Mouse (Mus musculus): ENCODE data around the gene Ctnna2. TPM values are rescaled to one million over a fixed set of nuclear protein-coding genes. Genes with fewer than 3 reads are reported as not detected.

Ctnna2 gene
- total and polyA plus RNA-seq, 2 experiments: not detected

DNA sequence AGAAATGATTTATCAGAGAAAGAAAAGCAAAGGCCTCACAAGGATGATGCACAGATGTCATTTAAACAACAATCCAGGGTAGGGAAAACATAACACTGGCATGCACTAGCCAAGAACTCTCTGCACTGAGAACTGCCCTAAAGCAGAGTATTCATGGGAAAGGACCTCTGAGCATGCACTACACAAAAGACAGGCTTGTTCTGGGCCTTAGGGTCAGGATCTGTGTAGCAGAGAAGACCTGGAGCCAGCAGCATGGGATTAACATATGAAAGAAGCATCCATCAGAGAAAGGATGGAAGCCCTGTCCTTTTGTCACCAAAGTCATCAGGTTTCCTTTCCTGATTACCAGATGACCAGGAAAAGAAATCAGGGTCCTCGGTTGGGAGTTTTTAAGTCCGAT, 780.1 kb downstream of the Ctnna2 start:
- DNase-seq (ENCODE audit: extremely low read depth, low read depth, low spot score): no peak
- TF ChIP-seq POLR2A (IDR thresholded peaks at IDR 0.05; ENCODE audit: extremely low read depth, insufficient read depth, low read length) (no peak), CTCF (IDR thresholded peaks at IDR 0.05; ENCODE audit: low read depth, low read length) (no peak)
- WGBS: 86% methylated on average over 2 of the region's 2 CpGs

DNA sequence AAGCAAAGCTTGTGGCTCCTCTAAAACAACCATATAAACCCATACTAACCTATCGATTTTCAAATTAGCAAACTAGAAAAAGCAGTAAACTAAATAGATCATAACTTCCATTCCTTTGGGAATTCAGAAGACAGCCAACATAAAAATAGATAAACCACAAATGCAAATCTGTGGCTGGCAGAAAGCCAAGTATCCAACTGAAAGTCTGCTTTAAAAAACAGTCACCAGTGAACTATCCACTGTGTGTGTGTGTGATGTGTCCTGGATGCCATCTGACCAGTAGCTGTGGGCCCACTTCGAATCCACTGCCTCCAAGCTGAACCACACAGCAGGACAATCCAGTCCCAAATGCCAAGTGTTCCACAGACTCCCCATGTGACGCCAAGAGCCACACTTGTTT, 782.8 kb downstream of the Ctnna2 start:
- H3K4me1 ChIP-seq (ENCODE audit: control insufficient read depth, insufficient read depth, low read length): no peaks in the 10 kb centered on the region
- H3K27ac ChIP-seq (replicated peaks; ENCODE audit: insufficient read depth, low read depth, low read length): no peak overlapping the region
- H3K9ac ChIP-seq (ENCODE audit: low read depth, low read length): no peak overlapping the region
- TF ChIP-seq CTCF (IDR thresholded peaks at IDR 0.05; ENCODE audit: low read depth, low read length) (no peak), POLR2A (IDR thresholded peaks at IDR 0.05; ENCODE audit: extremely low read depth, insufficient read depth, low read length) (no peak)
- no peaks in the 10 kb centered on the region for H3K27me3 ChIP-seq (ENCODE audit: control insufficient read depth, insufficient read depth, low read length)
- WGBS: 86% methylated on average over 3 of the region's 3 CpGs
- no peak for DNase-seq (ENCODE audit: extremely low read depth, low read depth, low spot score)
- no peaks in the 10 kb centered on the region for H3K79me2 ChIP-seq (ENCODE audit: control insufficient read depth, insufficient read depth, low read length)
- H3K4me3 ChIP-seq (ENCODE audit: insufficient read depth, low read depth, low read length): no peak overlapping the region
- no peaks in the 10 kb centered on the region for H3K36me3 ChIP-seq (ENCODE audit: control insufficient read depth, insufficient read depth, low read length)

More for the DNA sequence above, 780.1 kb downstream of the Ctnna2 start:
- no peak overlapping the region for H3K27ac ChIP-seq (replicated peaks; ENCODE audit: insufficient read depth, low read depth, low read length)
- no peaks in the 10 kb centered on the region for H3K79me2 ChIP-seq (ENCODE audit: control insufficient read depth, insufficient read depth, low read length)
- H3K4me1 ChIP-seq (ENCODE audit: control insufficient read depth, insufficient read depth, low read length): no peaks in the 10 kb centered on the region
- no peak overlapping the region for H3K4me3 ChIP-seq (ENCODE audit: insufficient read depth, low read depth, low read length)
- H3K36me3 ChIP-seq (ENCODE audit: control insufficient read depth, insufficient read depth, low read length): no peaks in the 10 kb centered on the region
- H3K9ac ChIP-seq (ENCODE audit: low read depth, low read length): no peak overlapping the region
- H3K27me3 ChIP-seq (ENCODE audit: control insufficient read depth, insufficient read depth, low read length): no peaks in the 10 kb centered on the region

DNA sequence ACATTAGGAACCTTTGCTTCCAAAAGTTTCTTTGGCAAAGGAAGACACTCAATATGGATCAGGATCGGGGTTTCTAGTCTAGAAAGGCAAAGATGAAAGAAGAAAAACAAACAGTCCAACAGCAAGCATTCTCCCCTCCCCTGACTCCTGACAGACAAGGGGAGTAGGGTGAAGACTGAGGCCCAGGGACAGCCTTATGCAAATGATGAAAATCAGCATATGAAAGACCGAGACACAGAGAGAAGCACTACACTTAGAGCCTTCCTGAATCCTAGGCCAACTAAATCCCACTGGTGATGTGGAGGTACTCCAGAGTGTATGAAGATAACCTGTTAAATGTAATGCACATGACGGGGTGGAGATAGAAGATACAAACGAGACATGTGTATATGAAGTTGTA, 787.9 kb downstream of the Ctnna2 start:
- H3K4me1 ChIP-seq (ENCODE audit: control insufficient read depth, insufficient read depth, low read length): no peaks in the 10 kb centered on the region
- TF ChIP-seq POLR2A (IDR thresholded peaks at IDR 0.05; ENCODE audit: extremely low read depth, insufficient read depth, low read length): no peak
- TF ChIP-seq CTCF (IDR thresholded peaks at IDR 0.05; ENCODE audit: low read depth, low read length): no peak
- H3K4me3 ChIP-seq (ENCODE audit: insufficient read depth, low read depth, low read length): no peak overlapping the region
- H3K79me2 ChIP-seq (ENCODE audit: control insufficient read depth, insufficient read depth, low read length): no peaks in the 10 kb centered on the region
- no peaks in the 10 kb centered on the region for H3K27me3 ChIP-seq (ENCODE audit: control insufficient read depth, insufficient read depth, low read length)
- H3K9ac ChIP-seq (ENCODE audit: low read depth, low read length): no peak overlapping the region
- no peaks in the 10 kb centered on the region for H3K36me3 ChIP-seq (ENCODE audit: control insufficient read depth, insufficient read depth, low read length)
- no peak overlapping the region for H3K27ac ChIP-seq (replicated peaks; ENCODE audit: insufficient read depth, low read depth, low read length)
- WGBS: 58% methylated on average over 4 of the region's 4 CpGs
- DNase-seq (ENCODE audit: extremely low read depth, low read depth, low spot score): no peak

GRCm38 (mm10) chr6:77188628-77189027, 790.9 kb downstream of the Ctnna2 start:
- H3K27me3 ChIP-seq (ENCODE audit: control insufficient read depth, insufficient read depth, low read length): no peaks in the 10 kb centered on the region
- H3K79me2 ChIP-seq (ENCODE audit: control insufficient read depth, insufficient read depth, low read length): no peaks in the 10 kb centered on the region
- no peaks in the 10 kb centered on the region for H3K36me3 ChIP-seq (ENCODE audit: control insufficient read depth, insufficient read depth, low read length)
- H3K4me1 ChIP-seq (ENCODE audit: control insufficient read depth, insufficient read depth, low read length): no peaks in the 10 kb centered on the region
- DNase-seq (ENCODE audit: extremely low read depth, low read depth, low spot score): no peak
- no peak overlapping the region for H3K9ac ChIP-seq (ENCODE audit: low read depth, low read length)
- no peak for TF ChIP-seq POLR2A (IDR thresholded peaks at IDR 0.05; ENCODE audit: extremely low read depth, insufficient read depth, low read length)
- no peak for TF ChIP-seq CTCF (IDR thresholded peaks at IDR 0.05; ENCODE audit: low read depth, low read length)
- H3K27ac ChIP-seq (replicated peaks; ENCODE audit: insufficient read depth, low read depth, low read length): no peak overlapping the region
- H3K4me3 ChIP-seq (ENCODE audit: insufficient read depth, low read depth, low read length): no peak overlapping the region
- 82% methylated on average over 2 of the region's 2 CpGs for WGBS

DNA sequence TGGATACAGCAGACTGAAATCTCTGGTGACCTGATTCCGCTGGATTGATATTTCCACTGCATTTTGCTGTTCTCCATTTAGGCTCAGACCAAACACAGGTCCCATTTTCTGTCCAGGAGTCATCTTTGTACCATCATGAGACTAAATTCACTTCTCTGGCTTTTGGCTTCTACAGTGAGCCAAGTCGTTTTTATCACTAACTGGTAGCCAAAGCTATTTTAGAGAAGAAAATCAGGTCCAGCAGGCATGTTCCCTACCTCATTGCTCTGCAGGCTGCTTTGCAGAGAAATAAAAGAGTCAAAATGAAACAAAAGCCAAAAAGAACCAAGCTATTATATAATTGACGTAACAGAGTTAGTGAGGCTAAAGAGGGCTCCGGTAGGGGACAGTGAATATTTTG, 793.7 kb downstream of the Ctnna2 start:
- H3K79me2 ChIP-seq (ENCODE audit: control insufficient read depth, insufficient read depth, low read length): no peaks in the 10 kb centered on the region
- H3K36me3 ChIP-seq (ENCODE audit: control insufficient read depth, insufficient read depth, low read length): no peaks in the 10 kb centered on the region
- H3K27ac ChIP-seq (replicated peaks; ENCODE audit: insufficient read depth, low read depth, low read length): no peak overlapping the region
- no peak overlapping the region for H3K4me3 ChIP-seq (ENCODE audit: insufficient read depth, low read depth, low read length)
- no peak overlapping the region for H3K9ac ChIP-seq (ENCODE audit: low read depth, low read length)
- H3K27me3 ChIP-seq (ENCODE audit: control insufficient read depth, insufficient read depth, low read length): no peaks in the 10 kb centered on the region
- TF ChIP-seq POLR2A (IDR thresholded peaks at IDR 0.05; ENCODE audit: extremely low read depth, insufficient read depth, low read length): no peak
- no peak for TF ChIP-seq CTCF (IDR thresholded peaks at IDR 0.05; ENCODE audit: low read depth, low read length)
- no peak for DNase-seq (ENCODE audit: extremely low read depth, low read depth, low spot score)
- no peaks in the 10 kb centered on the region for H3K4me1 ChIP-seq (ENCODE audit: control insufficient read depth, insufficient read depth, low read length)
- 74% methylated on average over 4 of the region's 4 CpGs for WGBS

DNA sequence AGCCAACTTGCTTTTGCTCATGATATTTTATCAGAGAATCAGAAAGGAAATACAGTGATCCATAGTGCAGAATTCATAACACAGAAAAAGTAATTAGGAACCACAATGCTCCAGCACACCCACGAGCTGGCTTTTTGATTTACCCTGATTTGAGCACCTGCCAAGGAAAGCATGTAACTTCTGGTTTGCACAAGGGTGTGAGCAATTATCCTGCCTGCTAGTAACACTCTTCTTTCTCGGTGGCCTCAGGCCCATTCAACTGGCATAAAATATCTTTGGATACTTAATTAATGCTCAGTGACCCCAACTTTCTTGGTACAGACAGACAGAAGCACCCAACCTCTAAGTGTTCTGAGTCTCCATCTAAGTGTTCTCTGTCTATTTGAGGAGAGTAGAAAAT, 794.6 kb downstream of the Ctnna2 start:
- TF ChIP-seq POLR2A (IDR thresholded peaks at IDR 0.05; ENCODE audit: extremely low read depth, insufficient read depth, low read length): no peak
- TF ChIP-seq CTCF (IDR thresholded peaks at IDR 0.05; ENCODE audit: low read depth, low read length): no peak
- DNase-seq (ENCODE audit: extremely low read depth, low read depth, low spot score): no peak
- 70% methylated on average over 2 of the region's 2 CpGs for WGBS

More for the DNA sequence above, 794.6 kb downstream of the Ctnna2 start:
- Histone ChIP-seq H3K9ac (ENCODE audit: low read depth, low read length) (no peak overlapping the region), H3K4me1 (ENCODE audit: control insufficient read depth, insufficient read depth, low read length) (no peaks in the 10 kb centered on the region), H3K36me3 (ENCODE audit: control insufficient read depth, insufficient read depth, low read length) (no peaks in the 10 kb centered on the region), H3K27ac (replicated peaks; ENCODE audit: insufficient read depth, low read depth, low read length) (no peak overlapping the region), H3K4me3 (ENCODE audit: insufficient read depth, low read depth, low read length) (no peak overlapping the region), H3K27me3 (ENCODE audit: control insufficient read depth, insufficient read depth, low read length) (no peaks in the 10 kb centered on the region), H3K79me2 (ENCODE audit: control insufficient read depth, insufficient read depth, low read length) (no peaks in the 10 kb centered on the region)
